Mouse (Mus musculus): Measurements from ENCODE around the gene Ywhaq.

The Ywhaq gene

DNA sequence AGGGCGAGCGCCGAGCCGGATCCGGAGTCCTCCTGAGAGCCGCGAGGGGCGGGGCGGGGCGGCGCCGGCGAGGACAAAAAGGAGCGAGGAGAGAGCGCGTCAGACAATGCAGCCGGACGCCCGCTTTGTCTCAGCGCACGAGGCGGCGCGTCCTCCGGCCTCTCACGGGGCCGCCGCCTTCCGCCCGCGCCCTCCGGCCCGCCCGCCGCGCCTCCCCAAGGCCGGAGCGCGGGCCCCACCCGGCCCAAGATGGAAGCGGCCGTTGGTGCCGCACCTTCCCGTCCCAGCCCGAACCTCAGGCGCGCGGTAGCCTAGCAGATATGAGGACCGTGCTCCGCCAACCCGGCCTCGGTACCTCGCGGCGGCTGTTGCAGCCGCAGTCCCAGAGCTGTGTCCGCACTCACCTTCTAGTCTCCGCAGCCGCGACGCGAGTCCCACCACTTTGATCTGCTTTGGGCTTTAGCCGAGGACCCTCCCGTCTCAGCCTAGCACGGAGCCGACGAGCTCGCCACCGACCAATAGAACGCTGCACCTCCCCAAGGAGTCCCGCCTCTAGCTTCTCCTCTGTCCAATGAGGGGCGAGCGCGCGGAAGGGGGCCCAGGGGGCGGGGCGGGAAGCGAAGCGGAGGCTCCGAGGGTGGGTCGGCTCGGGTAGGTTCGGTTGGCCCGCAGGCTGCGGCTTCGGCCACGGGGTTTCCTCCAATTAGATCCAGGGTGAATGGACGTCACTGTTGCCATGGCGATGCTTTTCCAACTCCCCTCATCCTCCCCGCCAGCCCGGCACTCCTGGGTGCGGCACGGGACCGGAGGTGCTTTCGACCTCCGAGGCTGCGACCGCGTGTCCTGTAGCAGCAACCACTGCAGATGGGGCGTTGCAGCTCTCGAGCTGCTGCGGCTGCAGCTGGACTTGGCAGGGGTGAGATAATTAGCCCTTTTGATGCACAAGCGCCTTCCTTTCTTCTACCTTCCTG lies at the start of gene Ywhaq:
Ywhaq (minus strand) TSS at position 538 of the 971 bp plus-strand sequence.
- peak; percentile 96 for DNase-seq (ENCODE audit: low read depth, low spot score)

DNA sequence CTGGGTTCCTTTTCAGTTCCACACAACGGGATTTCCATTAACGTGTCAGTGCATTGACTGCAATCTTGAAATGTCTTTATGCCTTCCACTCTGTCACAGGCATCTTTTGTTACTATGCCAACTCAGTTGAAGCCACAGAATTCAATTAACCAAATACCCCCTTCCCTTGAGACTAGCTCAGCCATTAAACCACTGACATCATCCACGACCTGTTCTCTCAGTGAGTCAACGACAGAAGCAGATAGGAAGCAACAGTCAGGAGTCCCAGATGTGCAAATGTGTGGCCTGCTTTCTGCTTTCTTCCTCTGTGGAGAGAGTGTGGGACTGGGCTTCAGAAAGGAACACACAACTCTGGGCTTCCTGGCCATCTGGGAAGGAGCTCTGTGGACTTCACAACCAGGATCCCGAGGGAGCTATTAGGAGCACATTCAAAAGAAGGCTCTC lies 46.0 kb upstream of the Ywhaq start:
- no peak for DNase-seq (ENCODE audit: low read depth, low spot score)

DNA sequence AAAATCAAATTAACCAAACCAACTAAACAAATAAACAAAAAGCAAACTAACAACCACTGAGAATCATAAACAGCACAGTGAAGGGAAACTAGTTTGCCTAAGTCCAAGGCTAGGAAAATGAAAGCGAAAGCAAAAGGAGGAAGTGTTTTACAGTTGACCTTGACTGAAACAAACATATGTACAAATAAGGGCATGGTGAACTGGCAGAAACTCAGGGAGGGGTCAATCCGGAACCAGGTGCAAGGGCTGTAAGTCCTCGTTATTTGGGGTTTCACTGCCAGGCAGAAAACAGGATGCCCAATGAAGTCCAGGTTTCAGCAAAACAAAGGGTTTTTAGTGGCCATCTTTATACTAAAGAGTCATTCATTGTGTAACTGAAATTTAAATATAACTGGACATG lies 45.2 kb upstream of the Ywhaq start:
- no peak for DNase-seq (ENCODE audit: low read depth, low spot score)

DNA sequence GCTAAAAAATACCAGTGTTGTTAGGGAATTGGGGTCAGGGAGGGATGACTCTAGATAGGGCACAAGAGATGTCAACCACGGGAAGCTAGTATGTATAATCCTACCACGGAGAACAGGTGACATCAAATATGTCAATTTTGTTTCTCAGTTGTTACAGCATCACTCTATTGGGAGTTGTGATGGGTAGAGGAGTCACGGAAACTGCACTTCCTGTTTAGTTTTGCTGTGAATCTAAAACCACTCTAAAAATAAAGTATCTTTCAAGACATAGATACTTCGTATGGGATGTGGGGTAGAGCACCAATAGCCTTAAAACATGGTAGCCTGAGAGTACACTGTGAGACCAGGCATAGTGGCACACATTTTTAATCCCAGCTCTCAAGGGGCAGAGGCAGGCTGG lies 42.2 kb upstream of the Ywhaq start:
- no peak for DNase-seq (ENCODE audit: low read depth, low spot score)

DNA sequence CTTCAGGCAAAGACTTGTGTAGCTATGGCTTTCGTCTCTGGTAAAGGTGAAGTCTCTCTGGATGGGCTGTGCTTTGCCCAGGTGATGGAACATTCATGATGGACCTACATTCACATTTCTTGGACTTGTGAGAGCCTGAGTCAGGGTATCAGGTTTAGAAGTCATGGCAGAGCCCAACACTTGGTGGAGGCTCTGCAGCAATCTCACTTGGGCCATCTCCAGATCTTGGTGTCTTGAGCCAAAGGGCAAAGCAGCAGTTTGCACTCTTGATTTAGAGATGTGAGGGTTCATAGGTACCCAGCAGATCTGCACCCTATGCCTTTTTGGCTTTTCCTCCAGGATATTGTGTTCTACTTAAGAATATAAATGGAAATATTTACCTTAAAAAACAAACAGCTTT lies 38.6 kb upstream of the Ywhaq start:
- no peak for DNase-seq (ENCODE audit: low read depth, low spot score)

DNA sequence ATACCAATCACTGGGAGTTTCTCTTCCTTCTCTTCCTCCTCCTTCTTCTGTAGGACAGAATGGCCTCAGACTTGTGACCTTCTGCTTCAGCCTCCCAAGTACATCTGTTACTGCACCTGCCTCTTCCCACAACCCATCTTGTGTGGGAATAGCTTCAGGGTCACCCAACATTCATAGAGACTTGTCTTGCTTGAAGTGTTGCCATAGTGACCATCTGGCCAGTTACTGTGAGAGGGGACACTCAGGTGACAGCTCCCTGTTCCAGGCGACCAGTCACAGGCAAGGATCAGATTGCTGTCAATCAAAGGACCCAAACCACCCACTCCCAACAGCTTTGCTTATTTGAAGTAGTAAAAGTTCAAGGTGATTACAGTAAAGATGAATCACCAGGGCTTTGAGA lies 34.3 kb upstream of the Ywhaq start:
- DNase-seq (ENCODE audit: low read depth, low spot score) = no peak

DNA sequence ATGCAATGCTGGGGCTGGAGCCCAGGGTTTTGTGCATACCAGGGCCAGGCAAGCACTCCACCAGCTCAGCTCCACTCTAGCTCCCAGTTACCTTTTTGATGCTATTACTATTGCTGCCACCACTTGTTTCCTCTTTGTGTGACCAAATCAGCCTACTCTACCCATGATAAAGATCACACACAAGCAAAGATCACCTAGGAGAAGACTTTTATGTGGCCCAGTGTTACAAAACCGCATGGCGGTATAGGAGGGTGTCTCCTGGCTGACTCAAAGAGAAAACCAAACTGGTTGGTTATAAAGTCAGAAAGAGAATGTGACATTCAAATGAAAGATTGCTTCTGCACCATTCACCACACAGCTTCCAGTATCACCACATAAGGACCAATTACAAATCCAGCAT lies 33.9 kb upstream of the Ywhaq start:
- no peak for DNase-seq (ENCODE audit: low read depth, low spot score)

DNA sequence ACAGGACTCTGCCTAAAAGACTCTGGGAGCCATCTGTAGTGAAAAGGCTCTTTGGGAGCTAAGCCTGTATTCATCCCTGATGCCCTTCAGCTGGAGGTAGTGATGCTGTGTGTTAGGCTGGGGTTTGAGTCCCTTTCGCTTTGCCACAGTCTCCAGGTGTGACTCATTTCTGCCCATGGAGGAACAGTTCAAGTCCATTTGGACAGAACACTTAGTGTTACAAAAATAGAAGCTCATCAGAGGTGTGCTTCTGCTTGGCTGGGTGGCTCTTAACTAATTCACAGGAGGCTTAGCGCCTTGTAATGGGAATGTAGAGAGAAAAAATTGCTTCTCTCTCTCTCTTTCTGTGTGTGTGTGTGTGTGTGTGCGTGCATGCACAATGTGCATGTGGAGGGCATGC lies 26.3 kb upstream of the Ywhaq start:
- DNase-seq (ENCODE audit: low read depth, low spot score) = no peak

DNA sequence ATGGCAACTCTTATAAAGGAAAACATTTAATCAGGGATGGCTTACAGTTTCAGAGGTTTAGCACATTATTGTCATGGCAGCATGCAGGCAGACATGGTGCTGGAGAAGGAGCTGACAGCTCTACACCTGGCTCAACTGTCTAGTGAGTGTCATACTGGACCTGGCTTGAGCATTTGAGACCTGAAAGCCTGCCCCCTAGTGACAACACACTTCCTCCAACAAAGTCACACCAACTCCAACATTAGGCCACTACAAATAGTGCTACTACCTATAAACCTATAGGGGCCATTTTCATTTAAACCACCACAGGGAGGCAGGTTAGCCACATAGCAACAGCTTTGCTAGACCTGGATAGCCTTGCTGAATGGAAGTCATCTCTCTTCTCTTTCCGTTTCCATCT lies 24.4 kb upstream of the Ywhaq start:
- DNase-seq (ENCODE audit: low read depth, low spot score) = no peak

DNA sequence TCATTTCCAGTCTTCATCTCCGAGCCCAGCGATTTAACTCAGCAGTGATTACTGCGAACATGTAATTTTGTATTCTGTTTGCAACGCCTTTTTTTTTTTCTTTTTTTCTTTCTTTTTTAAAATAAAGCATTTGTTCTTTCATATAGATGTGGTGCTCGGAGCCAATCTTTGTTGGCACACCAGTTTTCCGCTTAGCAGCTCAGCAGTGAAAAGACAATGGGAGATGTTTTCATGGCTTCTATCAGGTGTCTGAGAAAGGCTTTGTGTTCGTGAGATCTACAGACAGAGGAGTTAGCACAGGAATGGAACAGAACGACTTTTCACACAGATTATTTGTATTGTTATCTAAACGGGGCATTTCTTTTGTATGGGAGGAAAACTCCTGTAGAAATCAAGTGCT lies 22.0 kb upstream of the Ywhaq start:
- no peak for DNase-seq (ENCODE audit: low read depth, low spot score)

DNA sequence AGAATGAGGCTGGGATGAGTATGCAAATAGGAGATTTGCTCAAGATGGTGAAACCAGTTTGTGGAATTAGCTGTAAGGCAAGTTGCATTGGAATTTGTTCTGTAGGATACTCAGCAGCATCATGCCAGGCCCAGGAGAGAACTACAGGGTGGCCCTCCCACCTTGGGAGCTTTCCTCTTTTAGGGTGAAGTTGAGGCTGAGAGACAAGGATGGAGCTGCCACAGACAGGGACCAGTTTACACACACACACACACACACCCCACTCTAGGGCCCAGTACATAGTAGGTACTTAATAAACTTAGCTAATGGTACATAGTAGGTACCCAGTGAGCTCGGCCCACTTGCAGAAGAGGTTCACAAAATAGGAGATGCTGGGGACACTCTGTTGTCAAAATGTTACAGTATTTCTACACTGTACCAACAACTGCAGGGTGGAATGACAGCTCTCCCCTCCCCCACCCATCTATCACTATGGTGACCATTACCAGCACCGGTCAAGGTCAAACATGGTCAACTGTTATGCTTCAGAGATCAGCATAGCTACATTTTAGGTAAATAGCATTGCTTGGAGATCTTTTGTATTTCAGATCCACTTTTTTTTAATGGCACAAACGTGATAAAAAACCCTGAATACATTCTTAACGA lies 21.4 kb upstream of the Ywhaq start:
- DNase-seq (ENCODE audit: low read depth, low spot score) = no peak

DNA sequence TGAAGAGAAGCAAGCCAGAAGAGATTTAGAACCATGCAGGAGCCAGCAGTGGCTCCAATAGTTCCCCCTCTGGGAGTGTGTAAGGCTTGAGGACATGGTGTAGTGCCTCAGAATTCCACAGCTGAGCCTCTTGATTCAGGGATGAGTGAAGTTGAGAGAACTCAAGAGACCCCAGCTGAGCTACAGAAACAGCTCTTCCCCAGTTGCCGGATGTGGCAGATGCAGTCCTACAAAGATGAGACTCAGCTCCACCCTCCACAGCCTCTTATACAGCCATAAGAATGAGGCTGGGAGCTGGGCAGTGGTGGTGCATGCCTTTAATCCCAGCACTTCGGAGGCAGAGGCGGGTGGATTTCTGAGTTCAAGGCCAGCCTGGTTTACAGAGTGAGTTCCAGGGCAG lies 20.9 kb upstream of the Ywhaq start:
- DNase-seq (ENCODE audit: low read depth, low spot score) = no peak

DNA sequence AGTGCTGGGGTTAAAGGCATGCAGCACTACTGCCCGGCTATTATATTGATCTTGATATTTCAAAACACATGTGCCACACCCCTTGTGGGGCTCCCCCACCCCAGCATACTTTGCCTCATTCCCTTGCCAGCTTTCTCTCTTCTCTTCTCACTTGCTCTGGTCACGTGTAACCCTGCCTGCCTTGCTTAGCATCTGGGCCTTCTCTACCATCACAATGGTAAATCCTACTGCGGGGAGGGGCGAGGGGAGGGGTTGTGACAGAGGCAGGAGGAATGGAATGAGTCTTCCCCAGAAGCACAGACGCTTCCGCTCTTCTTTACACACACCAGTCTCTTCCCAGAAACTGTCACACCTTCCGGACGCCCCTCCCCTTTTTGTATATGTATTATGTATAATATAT lies 14.5 kb upstream of the Ywhaq start:
- no peak for DNase-seq (ENCODE audit: low read depth, low spot score)

DNA sequence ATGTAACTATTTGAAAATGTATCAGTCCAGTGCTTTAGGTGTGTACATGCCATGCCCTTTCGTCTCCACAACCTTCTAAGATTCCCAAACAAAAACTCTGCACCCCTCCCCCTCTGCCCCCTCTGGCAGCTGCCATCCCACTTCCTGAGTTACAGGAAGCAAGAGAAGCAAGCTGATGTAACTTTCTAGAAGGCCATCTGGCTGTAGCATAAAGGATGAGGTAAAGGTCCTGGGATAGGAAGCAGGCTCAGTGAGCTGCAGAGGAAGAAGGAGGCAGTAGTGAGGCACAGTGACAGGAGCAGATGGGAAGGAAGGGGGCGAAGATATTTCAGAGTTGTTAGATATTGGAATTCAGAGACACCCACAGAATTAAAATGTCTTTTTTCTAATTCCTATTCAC lies 13.6 kb upstream of the Ywhaq start:
- DNase-seq (ENCODE audit: low read depth, low spot score) = no peak

DNA sequence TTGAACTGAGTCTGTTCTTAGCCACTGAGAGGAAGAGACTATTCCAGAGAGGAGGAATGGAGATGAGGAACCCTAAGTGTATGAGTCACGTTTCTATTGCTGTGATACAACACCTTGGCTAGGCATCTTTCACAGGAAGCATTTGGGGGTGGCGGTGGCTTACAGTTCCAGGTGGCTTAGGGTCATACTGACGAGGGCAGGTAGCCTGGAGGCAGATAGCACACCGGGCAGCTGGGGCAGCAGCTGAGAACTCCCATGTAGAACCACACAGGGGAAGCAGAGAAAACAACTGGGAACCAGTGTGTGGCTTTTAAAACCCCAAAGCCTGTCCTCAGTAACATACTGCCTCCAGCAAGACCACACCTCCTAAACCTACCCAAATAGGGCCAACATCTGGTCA lies 12.7 kb upstream of the Ywhaq start:
- DNase-seq (ENCODE audit: low read depth, low spot score) = no peak

DNA sequence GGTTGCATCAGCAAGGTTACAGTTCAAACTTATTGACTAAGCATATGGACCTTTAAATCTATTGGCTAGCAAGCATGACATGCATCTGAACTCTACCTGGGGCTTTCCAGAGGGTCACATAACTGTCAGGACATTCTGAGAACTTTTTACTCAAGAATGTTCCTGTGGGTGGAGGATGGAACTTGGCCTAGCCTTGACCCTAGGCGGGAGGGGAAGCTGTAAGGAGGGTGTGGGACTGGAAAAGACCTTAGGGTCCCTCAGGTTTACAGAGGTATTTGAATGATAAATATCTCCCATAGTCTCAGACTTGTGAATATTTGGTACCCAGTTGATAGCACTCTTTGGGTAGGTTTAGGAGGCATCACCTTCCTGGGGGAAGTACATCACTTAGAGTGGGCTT lies 11.6 kb upstream of the Ywhaq start:
- no peak for DNase-seq (ENCODE audit: low read depth, low spot score)

DNA sequence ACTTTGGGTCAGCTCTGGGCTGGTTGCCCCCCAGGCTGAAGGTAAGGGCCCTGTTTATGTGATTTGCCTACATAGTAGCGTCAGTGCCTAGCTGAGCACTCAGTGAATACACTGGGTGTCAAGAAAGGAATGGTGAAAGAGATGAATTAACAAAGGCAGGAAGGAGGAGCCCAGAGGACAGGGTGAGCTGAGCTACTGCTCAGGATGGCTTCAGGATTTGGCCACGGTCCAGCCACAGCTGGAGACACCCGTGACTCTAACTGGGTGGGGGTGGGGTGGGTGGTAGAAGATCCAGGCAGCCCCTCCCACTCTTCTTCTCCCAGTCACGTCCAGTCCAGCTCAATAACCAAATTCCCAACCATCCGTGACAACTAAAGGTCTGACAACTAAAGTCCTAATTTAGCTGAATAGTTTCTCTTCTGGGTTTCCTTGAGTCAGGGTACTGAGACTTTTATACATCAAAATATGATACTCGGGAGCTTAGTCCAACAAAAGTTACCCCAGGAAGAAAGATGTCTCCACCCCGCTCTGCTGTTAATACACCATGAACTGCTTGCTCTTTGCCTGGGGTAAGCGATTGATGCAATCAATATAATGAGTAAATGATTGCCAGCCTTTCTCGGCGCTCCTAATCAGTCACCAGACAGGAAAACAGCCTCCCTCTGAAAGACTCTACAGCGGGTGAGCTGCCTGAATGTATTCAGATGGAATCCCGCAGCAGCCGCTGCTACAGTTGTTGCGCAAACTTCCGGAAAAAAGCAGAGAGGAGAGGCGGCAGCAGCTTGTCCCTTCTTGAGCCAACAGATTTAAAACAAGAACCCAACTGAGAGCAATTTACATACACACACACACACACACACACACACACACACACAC lies 8.9 kb upstream of the Ywhaq start:
- no peak for DNase-seq (ENCODE audit: low read depth, low spot score)

DNA sequence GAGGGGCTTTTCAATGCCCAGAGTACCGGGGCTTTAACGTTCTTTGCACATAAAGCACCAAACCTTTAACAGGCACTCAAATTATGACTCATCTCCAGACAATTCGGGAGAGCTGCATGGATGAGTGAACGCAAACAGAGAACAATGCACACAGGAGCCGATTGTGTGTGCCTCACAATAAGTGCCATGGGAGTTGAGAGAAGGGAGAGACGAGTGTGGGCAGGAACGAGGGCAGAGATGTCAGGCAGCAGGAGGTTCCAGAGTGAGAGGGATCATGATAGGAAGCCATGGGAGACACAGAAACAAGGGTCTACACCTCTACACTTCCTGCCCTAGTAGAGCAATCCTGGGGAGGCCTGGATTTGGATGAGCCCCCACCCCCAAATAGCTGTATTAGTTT lies 7.2 kb upstream of the Ywhaq start:
- no peak for DNase-seq (ENCODE audit: low read depth, low spot score)

DNA sequence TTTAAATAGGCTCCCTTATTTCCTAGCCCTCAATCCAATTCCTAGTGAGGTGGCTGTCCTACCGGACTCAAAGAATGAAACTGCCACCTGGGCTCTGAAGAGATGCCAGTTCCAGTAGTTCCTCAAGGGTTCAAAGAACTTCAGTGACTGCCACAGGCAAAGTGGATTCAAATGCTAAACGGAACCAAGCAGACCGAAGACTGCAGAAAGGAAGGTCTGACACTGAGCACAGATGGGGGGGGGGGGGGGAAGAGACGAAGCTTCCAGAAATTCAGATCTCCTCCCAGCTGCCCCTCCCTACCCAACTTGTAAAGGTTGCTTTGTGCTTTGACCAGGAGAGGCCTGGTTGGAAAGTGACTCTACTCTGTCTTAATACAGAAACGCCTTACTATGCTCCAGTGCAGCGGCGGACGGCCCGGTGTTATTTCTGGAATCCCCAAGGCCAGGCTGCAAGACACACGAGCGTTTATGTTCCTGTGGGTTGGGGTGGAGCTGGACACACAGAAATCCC lies 1.2 kb upstream of the Ywhaq start:
- DNase-seq (ENCODE audit: low read depth, low spot score) = no peak

DNA sequence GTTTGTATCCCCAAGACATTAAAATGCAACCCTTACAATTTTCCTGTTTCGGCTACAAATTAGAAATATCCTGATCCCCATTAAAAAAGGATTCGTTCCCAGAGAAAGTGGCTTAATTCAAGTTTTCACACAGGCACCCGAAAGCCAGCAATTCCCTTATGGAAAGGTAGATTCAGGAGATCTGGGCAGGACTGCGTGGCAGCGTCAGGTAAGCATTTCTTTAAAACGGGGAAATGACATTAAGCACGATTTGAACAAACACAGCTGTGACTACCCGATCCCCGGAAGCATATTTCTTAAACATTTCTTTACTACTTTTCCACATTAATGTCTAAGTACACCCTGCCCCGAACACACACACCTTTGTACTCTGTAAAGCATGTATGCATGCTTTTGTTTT lies 646 bp upstream of the Ywhaq start:
- no peak for DNase-seq (ENCODE audit: low read depth, low spot score)

DNA sequence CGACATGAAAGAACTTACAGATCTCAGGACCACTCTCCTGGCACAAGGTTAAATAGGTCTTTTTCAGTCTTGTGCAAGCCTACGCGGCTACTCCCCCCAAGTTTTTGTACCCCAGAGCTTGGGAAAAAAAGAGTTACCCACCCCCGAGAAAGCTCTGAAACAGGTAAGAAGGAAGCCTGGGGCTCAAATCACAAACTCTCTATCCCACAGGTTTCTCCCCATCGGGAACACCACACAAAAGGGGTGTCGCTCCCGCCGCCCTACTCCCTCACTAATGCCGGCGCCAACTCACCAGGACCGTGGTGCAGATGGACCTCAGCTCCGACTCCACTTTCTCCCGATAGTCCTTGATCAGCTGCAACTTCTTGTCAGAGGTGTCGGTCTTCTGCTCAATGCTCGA lies 931 bp downstream of the Ywhaq start:
- no peak for DNase-seq (ENCODE audit: low read depth, low spot score)

DNA sequence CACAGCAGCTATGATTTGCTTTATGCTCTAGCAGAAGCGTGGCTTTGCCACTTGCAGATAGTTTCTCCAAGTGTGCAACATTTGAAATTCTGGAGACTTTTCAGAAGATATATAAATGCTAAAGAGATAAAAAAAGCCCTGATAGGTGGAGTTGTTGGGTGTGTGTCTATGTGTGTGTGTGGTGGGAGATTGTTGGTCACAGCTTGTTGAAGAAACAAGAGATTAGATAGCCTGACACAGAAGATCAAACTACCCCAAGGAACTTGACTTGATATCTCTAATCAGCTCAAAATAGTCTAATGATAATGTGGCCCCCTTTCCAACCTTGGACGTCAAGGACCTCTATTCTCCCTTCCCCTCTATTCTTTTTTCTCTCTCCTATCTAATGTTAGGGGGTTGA lies 6.8 kb downstream of the Ywhaq start:
- no peak for DNase-seq (ENCODE audit: low read depth, low spot score)
